Mouse (Mus musculus): Measurements from ENCODE around the gene Itga8. TPM values are rescaled to one million over a fixed set of nuclear protein-coding genes. Genes with fewer than 3 reads are reported as not detected.

Gene Itga8
- 7.8 TPM for polyA plus RNA-seq (2014; fragmentation: Illumina TruSeq; extraction: RNeasy Lipid Tissue Mini Kit (QIAGEN cat#74804); ENCODE audit: low read depth, low replicate concordance)

GRCm38 (mm10) chr2:12301431-12302170, at the start of gene Itga8:
Gene Itga8 (minus strand): TSS chr2:12301922.

Other genes starting within 250 kb of the Itga8 start
- gene Mindy3, start 117.5 kb upstream of the Itga8 start, polyA plus RNA-seq (2014; fragmentation: Illumina TruSeq; extraction: RNeasy Lipid Tissue Mini Kit (QIAGEN cat#74804); ENCODE audit: low read depth, low replicate concordance), result 15.0 TPM

Data from heart, adult 10 weeks (tissue).